Mouse (Mus musculus) CH12.LX (cell line): Measurements from ENCODE around the gene Man1a2.

Source experiments
- BHLHE40 ChIP-seq: IDR thresholded peaks from 2 replicates; pipeline ENCODE4 v1.6.1; 2011; ENCODE audit warnings: mild to moderate bottlenecking, low read depth, low read length, improper control_type of control experiment
- CTCF ChIP-seq, 2 experiments: IDR thresholded peaks in 1 of 2; conservative IDR thresholded peaks in 1 of 2; 2 replicates each; pipeline ENCODE4 v1.5.1; 2011 to 2012; ENCODE audit warnings: low read depth in 2 of 2, low read length in 2 of 2, improper control_type of control experiment in 1 of 2, inconsistent platforms in 1 of 2, mild to moderate bottlenecking in 1 of 2, moderate library complexity in 1 of 2
- EP300 ChIP-seq: IDR thresholded peaks from 2 replicates; pipeline ENCODE4 v1.6.1; 2011; ENCODE audit warnings: low read length, improper control_type of control experiment
- JUND ChIP-seq: conservative IDR thresholded peaks from 2 replicates; pipeline ENCODE4 v1.6.1; 2011; ENCODE audit warnings: low read depth, low read length, improper control_type of control experiment
- KAT2A ChIP-seq: IDR thresholded peaks from 2 replicates; pipeline ENCODE4 v1.6.1; 2012; ENCODE audit warnings: low read length, improper control_type of control experiment, inconsistent platforms; ENCODE audit not compliant: insufficient replicate concordance
- POLR2A ChIP-seq: IDR thresholded peaks from 2 replicates; pipeline ENCODE4 v1.6.1; 2011; ENCODE audit warnings: low read depth, mild to moderate bottlenecking, improper control_type of control experiment, low read length
- USF1 ChIP-seq: IDR thresholded peaks from 2 replicates; pipeline ENCODE4 v1.6.1; 2014; ENCODE audit warnings: low read depth, mild to moderate bottlenecking, inconsistent platforms, low read length, improper control_type of control experiment

- TF ChIP-seq USF1: no peak
- no peak for TF ChIP-seq CTCF (conservative IDR thresholded peaks at IDR 0.05 in 1 of 2, IDR thresholded peaks at IDR 0.05 in 1 of 2; ENCODE audit: low read depth in 2 of 2, low read length in 2 of 2)
- TF ChIP-seq POLR2A: no peak
- no peak for TF ChIP-seq JUND
- TF ChIP-seq BHLHE40: peak; percentile 80
- TF ChIP-seq EP300: peak; percentile 76
- 0 out of 2 replicates have a peak, but pooled peaks have one; percentile 42 for TF ChIP-seq KAT2A
Measured at GRCm38 (mm10) chr3:100705128-100705667, 19.9 kb upstream of the Man1a2 start.
